Mouse (Mus musculus) colon, adult 2 months (tissue): ENCODE data around the gene Fanca. TPM values are rescaled to one million over a fixed set of nuclear protein-coding genes. Genes with fewer than 3 reads are reported as not detected.

Source experiments
- polyA plus RNA-seq: library from polyadenylated mRNA; depleted of rRNA; stranded (reverse); fragments of >200 nt; gene quantifications from 2 replicates; pipeline ENCODE4 v1.2.3, GENCODE M21; 2012; rRNA removed

Fanca gene
- polyA plus RNA-seq, result 17.9 and 19.3 TPM in 2 replicates

GRCm38 (mm10) chr8:123318467-123318911 is at the start of gene Fanca:
Gene Fanca, minus strand, starts transcription at chr8:123318576.

GRCm38 (mm10) chr8:123332262-123333090 is 14.1 kb upstream of the Fanca start, which contains the start of gene Spire2:
Gene Spire2, plus strand, starts transcription at chr8:123332713.

GRCm38 (mm10) chr8:123254099-123254885 is 64.1 kb downstream of the Fanca start, which contains the start of the genes Zfp276 and Vps9d1:
Gene Zfp276, plus strand, starts transcription at chr8:123254195.
Gene Vps9d1, minus strand, starts transcription at chr8:123254348.

GRCm38 (mm10) chr8:123235520-123236497 is 82.6 kb downstream of the Fanca start, which contains the start of gene Spata2l:
Gene Spata2l, minus strand, starts transcription at chr8:123236233.

GRCm38 (mm10) chr8:123224278-123225266 is 93.8 kb downstream of the Fanca start, which contains the start of gene Cdk10:
Gene Cdk10, plus strand, starts transcription at chr8:123224842.

Other genes with a start within 250 kb of the Fanca start
- 3,653 and 3,715 TPM in 2 replicates for gene Rpl13, start 216.2 kb downstream of the Fanca start, polyA plus RNA-seq
- gene Cpne7, start 201.2 kb downstream of the Fanca start, polyA plus RNA-seq, result 0.56 and 0.69 TPM in 2 replicates
- 0.56 and 1.5 TPM in 2 replicates for gene Sult5a1, start 160.3 kb downstream of the Fanca start, polyA plus RNA-seq
- 437 and 476 TPM in 2 replicates for gene Dpep1, start 132.3 kb downstream of the Fanca start, polyA plus RNA-seq
- 195 and 216 TPM in 2 replicates for gene Chmp1a, start 105.8 kb downstream of the Fanca start, polyA plus RNA-seq
- gene Spata33, start 105.7 kb downstream of the Fanca start, polyA plus RNA-seq, result 0.26 and 0.49 TPM in 2 replicates
- gene Cdk10, start 93.7 kb downstream of the Fanca start, polyA plus RNA-seq, result 48.9 and 49.5 TPM in 2 replicates
- gene Spata2l, start 82.3 kb downstream of the Fanca start, polyA plus RNA-seq, result 19.5 and 20.9 TPM in 2 replicates
- gene Zfp276, start 64.4 kb downstream of the Fanca start, polyA plus RNA-seq, result 39.4 and 42.7 TPM in 2 replicates
- 91.9 and 134 TPM in 2 replicates for gene Vps9d1, start 64.2 kb downstream of the Fanca start, polyA plus RNA-seq
- 63.4 and 66.8 TPM in 2 replicates for gene Spire2, start 14.1 kb upstream of the Fanca start, polyA plus RNA-seq
- 141 and 159 TPM in 2 replicates for gene Tcf25, start 55.2 kb upstream of the Fanca start, polyA plus RNA-seq
- gene Mc1r, start 88.5 kb upstream of the Fanca start, polyA plus RNA-seq, result 0.02 and 0.03 TPM in 2 replicates
- gene Tubb3, start 92.8 kb upstream of the Fanca start, polyA plus RNA-seq, result 24.2 and 25.0 TPM in 2 replicates
- gene Def8, start 105.0 kb upstream of the Fanca start, polyA plus RNA-seq, result 19.7 and 20.4 TPM in 2 replicates
- gene Afg3l1, start 159.3 kb upstream of the Fanca start, polyA plus RNA-seq, result 16.1 and 19.0 TPM in 2 replicates
- 0.27 and 0.61 TPM in 2 replicates for gene Dbndd1, start 196.9 kb upstream of the Fanca start, polyA plus RNA-seq
- gene Gas8, start 200.3 kb upstream of the Fanca start, polyA plus RNA-seq, result 4.0 and 4.7 TPM in 2 replicates